Mouse (Mus musculus): ENCODE results near the gene Dapk2.

The Dapk2 gene

DNA sequence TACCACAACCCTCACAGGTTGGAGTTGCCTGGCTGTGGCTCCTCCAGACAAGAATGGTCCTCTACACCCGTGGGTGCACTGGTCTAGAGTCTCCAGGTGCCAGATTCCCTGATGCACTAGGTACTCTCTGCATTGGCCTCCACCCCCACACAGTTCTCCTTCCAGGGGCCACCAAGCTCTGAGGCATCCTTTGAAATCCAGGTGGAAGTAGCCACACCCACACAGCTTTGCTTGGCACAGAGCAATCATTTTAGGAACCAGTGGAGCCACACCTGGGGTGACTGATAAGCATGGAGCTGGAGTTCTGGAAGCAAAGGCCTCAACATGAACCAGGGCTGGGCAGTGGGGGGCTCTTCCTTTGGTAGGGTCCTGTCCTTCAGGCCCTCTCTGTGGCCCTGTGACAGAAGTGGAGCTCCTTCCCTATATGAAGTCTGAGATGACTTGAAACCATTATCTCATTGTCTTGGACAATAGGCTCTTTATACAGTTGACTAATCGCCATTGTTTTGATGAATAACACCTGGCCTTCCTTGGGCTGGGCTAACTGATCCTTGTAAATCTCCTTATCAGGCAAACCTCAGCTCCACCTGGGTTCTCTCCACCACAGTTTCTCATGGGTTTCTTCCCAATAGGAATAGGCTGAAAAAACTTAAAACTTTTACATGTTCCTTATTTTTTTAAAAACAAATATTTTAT is 70.6 kb downstream of the Dapk2 start:
- DNase-seq (ENCODE audit: low read depth, low spot score) = no peak

DNA sequence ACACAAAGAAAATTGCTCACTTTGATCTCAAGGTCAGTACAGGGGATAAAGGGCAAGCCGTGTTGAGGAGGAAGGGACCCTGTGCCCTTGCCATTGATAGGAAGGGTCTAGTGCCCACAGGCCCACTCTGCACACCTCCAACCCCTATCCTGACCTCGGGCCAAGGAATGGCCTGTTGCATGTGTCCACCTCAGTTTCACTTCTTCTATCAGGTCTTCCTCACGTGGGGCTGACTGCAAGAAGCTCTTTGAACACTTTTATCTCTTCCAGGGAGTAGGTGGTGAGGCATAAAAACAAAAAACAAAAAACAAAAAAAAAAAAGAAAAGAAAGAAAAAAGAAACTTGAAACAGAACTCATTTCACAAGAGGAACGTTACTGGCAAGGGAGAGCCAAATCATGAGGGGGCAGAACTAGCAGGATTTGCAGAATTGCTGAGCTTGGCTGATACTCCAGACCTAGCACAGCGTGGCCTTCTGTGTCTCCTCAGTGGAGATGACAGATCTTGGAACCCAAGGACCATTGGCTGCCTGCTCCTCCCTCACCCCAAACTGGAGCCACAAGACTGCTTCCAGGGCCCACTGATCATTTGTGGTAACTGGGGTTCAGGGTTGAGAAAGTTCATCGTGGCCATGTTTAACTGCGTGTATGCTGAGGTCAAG is 73.9 kb downstream of the Dapk2 start:
- no peak for DNase-seq (ENCODE audit: low read depth, low spot score)

GRCm38 (mm10) chr9:66236615-66237014 is 78.6 kb downstream of the Dapk2 start:
- DNase-seq (ENCODE audit: low read depth, low spot score) = no peak

DNA sequence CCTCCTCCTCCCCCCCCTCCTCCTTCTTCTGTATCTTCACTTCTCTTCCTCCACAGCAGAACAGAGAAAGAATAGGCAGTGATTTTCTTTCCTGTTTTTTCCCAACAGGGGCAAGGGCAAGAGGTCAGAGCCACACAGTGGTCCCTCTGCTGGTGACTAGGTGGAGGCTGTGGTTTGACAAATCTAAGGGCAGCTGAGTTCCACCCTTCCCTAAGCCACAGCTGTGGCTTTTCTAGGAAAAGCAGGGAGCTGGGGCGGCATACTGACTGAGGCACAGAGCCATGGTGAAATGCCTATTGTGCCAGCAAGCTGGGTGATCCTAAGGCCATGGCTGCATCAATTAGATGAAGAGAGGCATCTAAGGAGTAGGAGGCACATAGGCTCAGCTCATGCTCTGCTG is 79.7 kb downstream of the Dapk2 start:
- DNase-seq (ENCODE audit: low read depth, low spot score) = no peak

GRCm38 (mm10) chr9:66239173-66239572 is 81.2 kb downstream of the Dapk2 start:
- DNase-seq (ENCODE audit: low read depth, low spot score) = no peak

DNA sequence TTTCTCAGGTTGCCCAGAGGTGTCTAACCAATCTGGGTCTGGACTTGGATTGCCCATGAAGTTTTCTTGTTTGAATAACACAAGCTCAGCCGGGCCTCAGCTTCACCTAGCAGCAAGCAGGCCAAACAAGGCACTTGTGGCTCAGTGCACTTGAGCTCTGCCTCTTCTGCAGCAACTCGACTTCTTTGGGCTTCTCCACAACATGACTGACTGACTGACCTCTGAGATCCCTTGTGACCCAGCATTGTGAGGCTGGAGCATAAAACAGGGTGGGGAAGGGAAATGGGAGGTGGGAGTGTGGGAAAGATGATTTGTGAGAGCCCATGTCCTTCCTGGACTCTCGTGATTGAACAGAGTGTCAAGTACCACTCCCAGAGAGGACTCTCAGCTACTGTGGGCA is 81.7 kb downstream of the Dapk2 start:
- DNase-seq (ENCODE audit: low read depth, low spot score) = no peak

DNA sequence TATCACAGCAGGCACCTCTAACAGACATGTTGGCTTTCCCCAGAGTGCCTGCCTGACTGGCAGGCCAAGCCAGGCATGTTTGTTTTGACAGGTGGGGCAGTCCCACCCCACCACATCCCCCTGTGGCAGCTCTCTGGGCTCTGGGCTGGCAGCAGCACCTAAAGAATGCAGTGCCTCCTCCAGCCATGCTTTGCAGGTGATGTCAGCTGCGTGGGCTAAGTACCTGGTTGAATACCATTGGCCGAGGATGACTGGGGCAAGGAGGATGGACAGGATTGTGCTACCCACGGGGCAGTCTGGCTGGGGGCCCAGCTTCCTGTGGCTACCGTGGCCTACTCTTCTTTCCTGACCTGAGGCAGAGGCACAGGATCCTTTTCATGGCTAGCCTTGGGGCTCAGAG is 82.5 kb downstream of the Dapk2 start:
- DNase-seq (ENCODE audit: low read depth, low spot score) = peak; percentile 62

- peak; percentile 62 for DNase-seq (ENCODE audit: low read depth, low spot score)
Observed at GRCm38 (mm10) chr9:66240991-66241390, 83.0 kb downstream of the Dapk2 start.

- peak; percentile 59 for DNase-seq (ENCODE audit: low read depth, low spot score)
Observed at GRCm38 (mm10) chr9:66241722-66242121, 83.7 kb downstream of the Dapk2 start.

- peak; percentile 64 for DNase-seq (ENCODE audit: low read depth, low spot score)
Observed at GRCm38 (mm10) chr9:66243240-66243639, 85.2 kb downstream of the Dapk2 start.

GRCm38 (mm10) chr9:66244079-66244478 is 86.1 kb downstream of the Dapk2 start:
- DNase-seq (ENCODE audit: low read depth, low spot score) = no peak

DNA sequence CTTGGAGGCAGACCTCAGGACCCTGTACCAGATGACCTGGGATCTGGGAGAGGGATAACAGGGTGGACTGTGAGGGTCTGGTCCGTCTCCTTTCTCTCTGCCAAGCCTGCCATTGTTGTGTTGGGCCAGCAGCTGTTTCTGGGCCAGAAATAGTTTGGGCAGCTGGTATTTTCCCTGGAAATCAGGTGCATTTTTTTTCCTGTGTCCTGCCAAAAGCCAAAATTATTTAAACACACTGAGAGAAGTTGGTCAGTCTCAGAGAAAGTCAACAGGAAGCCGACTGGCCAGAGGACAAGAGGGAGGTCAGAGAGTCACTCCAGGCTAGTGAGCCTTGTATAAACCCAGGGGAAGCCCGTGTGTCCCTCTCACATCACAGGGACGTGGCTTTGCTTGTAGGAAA is 87.7 kb downstream of the Dapk2 start:
- no peak for DNase-seq (ENCODE audit: low read depth, low spot score)

DNA sequence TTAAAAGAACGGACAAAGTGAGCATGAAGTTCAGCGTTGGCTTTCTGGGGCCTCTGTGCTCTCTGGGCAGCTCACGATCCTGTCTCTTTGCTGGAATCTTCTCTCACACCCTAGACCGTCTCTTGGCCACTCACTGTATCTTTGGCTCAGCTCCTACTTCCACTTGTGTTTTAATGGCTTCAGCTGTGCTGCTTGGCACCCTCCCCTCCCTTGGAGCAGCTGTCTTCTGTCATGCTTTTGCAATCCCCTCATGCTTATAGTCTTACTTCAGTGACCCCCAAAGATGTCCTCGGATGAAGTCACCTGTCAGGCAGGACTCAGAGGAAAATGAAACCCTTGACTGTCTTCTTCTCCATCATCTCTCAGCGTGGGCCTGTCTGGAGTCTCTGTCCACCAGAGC is 91.3 kb downstream of the Dapk2 start:
- DNase-seq (ENCODE audit: low read depth, low spot score) = peak; percentile 89

GRCm38 (mm10) chr9:66251159-66251691 is 93.2 kb downstream of the Dapk2 start:
- DNase-seq (ENCODE audit: low read depth, low spot score) = no peak

GRCm38 (mm10) chr9:66261741-66262140 is 103.7 kb downstream of the Dapk2 start:
- DNase-seq (ENCODE audit: low read depth, low spot score) = no peak

DNA sequence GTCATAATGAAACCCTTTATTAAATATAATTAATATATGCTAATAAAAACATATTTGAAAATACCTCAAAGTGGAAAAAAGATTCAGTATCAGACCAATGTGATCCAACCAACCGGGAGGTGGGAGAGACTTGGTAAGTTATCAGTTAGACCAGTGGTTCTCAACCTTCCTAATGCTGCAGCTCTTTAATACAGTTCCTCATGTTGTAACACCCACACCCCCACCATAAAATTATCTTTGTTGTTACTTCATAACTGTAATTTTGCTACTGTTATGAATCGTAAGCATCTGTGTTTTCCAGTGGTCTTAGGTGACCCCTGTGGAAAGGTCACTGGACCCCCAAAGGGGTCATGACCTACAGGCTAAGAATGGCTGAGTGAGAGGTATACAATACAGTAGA is 105.7 kb downstream of the Dapk2 start:
- DNase-seq (ENCODE audit: low read depth, low spot score) = no peak

GRCm38 (mm10) chr9:66265645-66266044 is 107.6 kb downstream of the Dapk2 start:
- DNase-seq (ENCODE audit: low read depth, low spot score) = no peak

- no peak for DNase-seq (ENCODE audit: low read depth, low spot score)
Observed at GRCm38 (mm10) chr9:66266237-66267170, 108.5 kb downstream of the Dapk2 start.

DNA sequence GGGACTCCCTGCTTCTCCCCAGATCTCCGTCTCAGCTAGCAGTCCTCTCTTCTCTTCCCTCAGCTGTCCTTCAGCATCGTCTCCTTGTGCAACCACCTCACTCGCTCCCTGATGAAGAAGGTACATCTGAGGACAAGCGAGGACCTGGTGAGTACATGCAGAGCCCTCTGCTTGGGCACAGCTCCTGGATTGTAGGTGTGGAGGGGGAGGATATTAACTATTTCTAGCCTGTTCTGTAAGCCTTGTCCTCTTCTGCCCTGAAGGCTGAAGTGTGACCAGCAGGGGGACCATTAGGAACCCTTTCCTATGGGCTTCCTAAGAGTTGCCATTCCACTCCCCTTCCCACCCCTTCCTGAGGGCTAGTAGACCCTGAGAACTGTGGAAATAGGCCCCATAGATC is 110.8 kb downstream of the Dapk2 start:
- DNase-seq (ENCODE audit: low read depth, low spot score) = peak; percentile 80

- DNase-seq (ENCODE audit: low read depth, low spot score) = peak; percentile 66
Observed at GRCm38 (mm10) chr9:66270038-66270437, 112.0 kb downstream of the Dapk2 start.

DNA sequence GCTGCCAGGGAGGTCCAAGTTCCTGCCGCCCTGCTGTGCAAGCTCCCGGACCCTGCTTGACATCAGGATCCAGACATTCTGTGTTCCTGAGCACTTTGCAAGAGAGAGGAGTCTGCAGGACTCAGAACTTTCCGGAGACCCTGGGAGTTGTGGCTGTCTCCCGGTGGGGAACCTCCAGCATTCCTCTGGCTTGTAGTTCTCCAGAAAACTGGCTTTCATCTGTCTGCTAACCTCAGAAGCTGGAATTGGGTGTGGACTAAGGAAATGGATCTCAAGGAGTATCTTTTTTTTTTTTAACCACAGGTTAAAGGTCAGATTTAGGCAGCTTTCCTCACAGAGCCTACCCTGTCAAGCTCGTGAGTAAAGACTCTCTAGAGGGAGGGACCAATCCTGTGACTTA is 113.7 kb downstream of the Dapk2 start:
- no peak for DNase-seq (ENCODE audit: low read depth, low spot score)

DNA sequence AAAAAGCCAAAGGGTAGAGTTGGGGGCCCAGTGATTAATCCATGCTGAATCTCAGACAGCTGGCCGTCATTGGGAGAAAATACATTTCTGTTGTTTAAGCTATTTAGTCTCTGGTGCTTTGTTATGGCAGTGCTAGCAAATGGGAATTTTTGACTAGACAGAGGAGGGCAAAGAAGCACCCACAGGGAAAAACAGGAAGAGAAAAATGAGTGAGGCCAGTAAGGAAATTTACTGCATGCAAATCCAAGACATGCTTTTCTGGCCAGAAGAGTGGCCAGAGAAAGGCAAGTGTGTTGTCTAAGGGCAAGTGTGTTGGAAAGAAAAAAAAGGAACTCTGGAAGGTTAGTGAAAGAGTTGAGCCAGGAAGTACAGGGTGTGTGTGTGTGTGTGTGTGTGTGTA is 115.6 kb downstream of the Dapk2 start:
- no peak for DNase-seq (ENCODE audit: low read depth, low spot score)
